Comparison of ENCODE assay signal across 15 mouse cellular contexts in genomic region chr5:22943306-22943705, GRCm38 (mm10).
DNase-seq lines count a peak whose midpoint lies in the region; ATAC-seq lines count a peak whose summit lies in the region.
"Had no signal": no experiment of that assay in that cellular context is flagged by ENCODE, and none has a peak within 500 bp of the region (broad histone marks: within the 10 kb centered on the region; RNA-seq: fewer than 3 reads in every experiment).

No protein-coding gene starts in this region.

- no peaks in the 10 kb centered on the region for H3K9me3 ChIP-seq in forebrain, embryonic 15.5 days

- peak; percentile 20 for DNase-seq in heart, postnatal 4 days
- DNase-seq in heart, postnatal 36 days, result no peak
- DNase-seq in ovary, postnatal 36 days (ENCODE audit: low spot score), result peak; percentile 8
- DNase-seq in ovary, adult 18-20 months (ENCODE audit: low spot score), result no peak
- peak; percentile 16 for DNase-seq in embryo, embryonic 9.5 days (ENCODE audit: extremely low spot score)
- DNase-seq in right cerebral cortex, postnatal 36 days (ENCODE audit: low spot score in 2 of 2), result no peak
- DNase-seq in left cerebral cortex, adult 8-10 months (ENCODE audit: low spot score in 2 of 2), result no peak
- DNase-seq: heart, adult 18-20 months; kidney, adult 18-20 months; layer of hippocampus, adult 9-11 months; left cerebral cortex, postnatal 4 days; lung, adult 2 months; spleen, adult 18-20 months had no signal

- no peak overlapping the region for H3K27ac ChIP-seq in forebrain, embryonic 15.5 days (replicated peaks)
- H3K27ac ChIP-seq: stomach, postnatal 0 days had no signal

- WGBS in forebrain, embryonic 15.5 days, result 64% methylated on average over 5 of the region's 5 CpGs

- no peak overlapping the region for H3K9ac ChIP-seq in forebrain, embryonic 15.5 days (replicated peaks)

- no peak overlapping the region for H3K4me3 ChIP-seq in forebrain, embryonic 15.5 days

- H3K27me3 ChIP-seq in forebrain, embryonic 15.5 days, result no peaks in the 10 kb centered on the region

- intact Hi-C loops in heart, postnatal 36 days (cut with DNase I), result no loop called here

- H3K36me3 ChIP-seq in forebrain, embryonic 15.5 days, result no peaks in the 10 kb centered on the region

- no peaks in the 10 kb centered on the region for H3K4me1 ChIP-seq in forebrain, embryonic 15.5 days

- H3K4me2 ChIP-seq in forebrain, embryonic 15.5 days (replicated peaks), result no peak overlapping the region

- no peak for ATAC-seq in forebrain, embryonic 15.5 days (replicated peaks)

Comparison
In these comparisons a context has a peak if more than half of its experiments do, and no peak if none do; other contexts are left out.
1. DNase-seq: peak in heart, postnatal 4 days (single experiment), ovary, postnatal 36 days (single experiment) and embryo, embryonic 9.5 days (single experiment); none in heart, postnatal 36 days (0 of 2), ovary, adult 18-20 months (single experiment), right cerebral cortex, postnatal 36 days (0 of 2) and left cerebral cortex, adult 8-10 months (0 of 2).